ENCODE assay signal across 8 mouse cellular contexts in the genomic region with DNA sequence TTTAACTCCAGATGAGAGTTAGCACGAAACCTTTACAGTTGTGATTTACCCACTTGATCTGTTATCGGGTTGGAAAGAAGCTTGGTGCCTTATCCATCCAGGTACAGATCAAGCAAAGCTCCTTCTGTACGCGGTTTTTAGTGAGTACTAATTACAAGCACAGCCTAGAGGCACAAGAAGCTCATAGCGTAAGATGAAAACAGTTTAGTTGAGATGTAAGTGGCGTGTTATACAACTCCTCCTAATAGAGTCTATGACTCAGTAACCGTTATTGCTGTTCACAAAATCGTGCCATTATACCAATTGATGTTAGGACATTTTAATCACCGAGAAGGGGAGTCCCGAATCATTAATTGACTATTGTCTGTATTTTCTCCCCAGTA. TPM values are rescaled to one million over a fixed set of nuclear protein-coding genes. Genes with fewer than 3 reads are reported as not detected.
DNase-seq lines count a peak whose midpoint lies in the region; ATAC-seq and TF ChIP-seq lines count a peak whose summit lies in the region.

No protein-coding gene starts in this region.

- H3K9me3 ChIP-seq in heart, postnatal 0 days (replicated peaks; ENCODE audit: control insufficient read depth, low read length), result no peaks in the 10 kb centered on the region
- no peaks in the 10 kb centered on the region for H3K9me3 ChIP-seq in ES-E14 (ENCODE audit: control insufficient read depth, insufficient read depth, low read depth, low read length)
- H3K9me3 ChIP-seq in forebrain, embryonic 16.5 days (ENCODE audit: control insufficient read depth, low read length), result no peaks in the 10 kb centered on the region
- H3K9me3 ChIP-seq in midbrain, embryonic 11.5 days (ENCODE audit: control insufficient read depth, low read length), result no peaks in the 10 kb centered on the region

- ATAC-seq in heart, postnatal 0 days (ENCODE audit: insufficient read depth, low read depth), result no peak
- ATAC-seq in forebrain, embryonic 16.5 days, result 0 out of 2 replicates have a peak, but pooled peaks have one; percentile 4
- ATAC-seq in midbrain, embryonic 11.5 days (ENCODE audit: low FRiP score), result no peak
- no peak for ATAC-seq in monocyte, adult 5-6 weeks (replicated peaks; ENCODE audit: insufficient number of reproducible peaks, low FRiP score, low TSS enrichment, poor library complexity, severe bottlenecking)

- H3K27me3 ChIP-seq in heart, postnatal 0 days (ENCODE audit: control insufficient read depth, insufficient read depth, low read length), result no peaks in the 10 kb centered on the region
- H3K27me3 ChIP-seq in forebrain, embryonic 16.5 days (replicated peaks; ENCODE audit: control insufficient read depth, insufficient read depth, low read length), result no peaks in the 10 kb centered on the region
- no peaks in the 10 kb centered on the region for H3K27me3 ChIP-seq in midbrain, embryonic 11.5 days (ENCODE audit: control insufficient read depth, insufficient read depth, low read length)

- DNase-seq in heart, postnatal 0 days (ENCODE audit: low spot score), result no peak
- DNase-seq in heart, adult 11 months, result no peak
- DNase-seq in ES-E14 (ENCODE audit: low read depth, low spot score), result no peak
- no peak for DNase-seq in midbrain, embryonic 11.5 days (ENCODE audit: low spot score, missing footprints)
- DNase-seq in embryo, embryonic 9.5 days (ENCODE audit: extremely low spot score), result no peak
- DNase-seq in embryo, embryonic 10 days (ENCODE audit: low spot score), result no peak

- H3K4me2 ChIP-seq in heart, postnatal 0 days (ENCODE audit: low read depth, low read length), result peak overlapping the region; percentile 80
- peak overlapping the region; percentile 85 for H3K4me2 ChIP-seq in forebrain, embryonic 16.5 days (ENCODE audit: low read length)
- H3K4me2 ChIP-seq in midbrain, embryonic 11.5 days, result peak overlapping the region; percentile 78

- WGBS in heart, postnatal 0 days, result 33% methylated on average over 10 of the region's 10 CpGs
- WGBS in forebrain, embryonic 16.5 days, result 26% methylated on average over 10 of the region's 10 CpGs
- 43% methylated on average over 10 of the region's 10 CpGs for WGBS in midbrain, embryonic 11.5 days

- H3K27ac ChIP-seq in heart, postnatal 0 days (ENCODE audit: low read depth), result peak overlapping the region; percentile 82
- H3K27ac ChIP-seq in ES-E14 (ENCODE audit: insufficient read depth, low read depth, low read length, poor library complexity, severe bottlenecking), result 0 out of 2 replicates have a peak overlapping the region, but pooled peaks have one; percentile 41
- no peak overlapping the region; the same call in 1 of the 2 replicates for H3K27ac ChIP-seq in forebrain, embryonic 16.5 days (ENCODE audit: low read length)
- no peak overlapping the region for H3K27ac ChIP-seq in midbrain, embryonic 11.5 days (ENCODE audit: low read depth, low read length)

- TF ChIP-seq CTCF in heart, postnatal 0 days (IDR thresholded peaks at IDR 0.05; ENCODE audit: low read depth), result no peak

- H3K9ac ChIP-seq in heart, postnatal 0 days (replicated peaks; ENCODE audit: low read depth, low read length), result peak overlapping the region; percentile 85
- peak overlapping the region; percentile 88 for H3K9ac ChIP-seq in ES-E14 (ENCODE audit: insufficient read depth, low read depth, low read length, poor library complexity, severe bottlenecking)
- peak overlapping the region; percentile 87 for H3K9ac ChIP-seq in forebrain, embryonic 16.5 days (replicated peaks; ENCODE audit: low read depth, low read length)
- peak overlapping the region; percentile 82 for H3K9ac ChIP-seq in midbrain, embryonic 11.5 days (ENCODE audit: low read length)

- in situ Hi-C loops in ES-E14 (cut with MboI; ENCODE audit: low sequenced_read_pairs in 2 of 2, unreplicated experiment in 2 of 2), result no loop called here

- H3K4me3 ChIP-seq in heart, postnatal 0 days (ENCODE audit: low read depth, low read length), result peak overlapping the region; percentile 94
- peak overlapping the region; percentile 76 to 95 for H3K4me3 ChIP-seq in ES-E14 (ENCODE audit: insufficient read depth in 1 of 2, low read depth in 1 of 2, low read length in 2 of 2, poor library complexity in 1 of 2, severe bottlenecking in 1 of 2)
- H3K4me3 ChIP-seq in forebrain, embryonic 16.5 days (replicated peaks; ENCODE audit: low read length), result peak overlapping the region; percentile 98
- H3K4me3 ChIP-seq in midbrain, embryonic 11.5 days (ENCODE audit: low read depth, low read length), result peak overlapping the region; percentile 89

- H3K4me1 ChIP-seq in heart, postnatal 0 days (ENCODE audit: control insufficient read depth, insufficient read depth), result peaks cover 12% of the 10 kb centered on the region; the same call in 1 of the 2 replicates
- peaks cover 0 to 7% of the 10 kb centered on the region in 2 experiments; a peak in 2 of 4 replicates for H3K4me1 ChIP-seq in ES-E14 (ENCODE audit: control insufficient read depth in 2 of 2, insufficient read depth in 2 of 2, low read length in 2 of 2, poor library complexity in 1 of 2)
- H3K4me1 ChIP-seq in forebrain, embryonic 16.5 days (replicated peaks; ENCODE audit: control insufficient read depth, insufficient read depth, low read length), result peaks cover 20% of the 10 kb centered on the region
- peaks cover 13% of the 10 kb centered on the region; the same call in 1 of the 2 replicates for H3K4me1 ChIP-seq in midbrain, embryonic 11.5 days (ENCODE audit: control insufficient read depth, insufficient read depth, low read length)

- H3K36me3 ChIP-seq in heart, postnatal 0 days (replicated peaks; ENCODE audit: control insufficient read depth, insufficient read depth, low read length), result peaks cover 18% of the 10 kb centered on the region
- peaks cover 3% of the 10 kb centered on the region for H3K36me3 ChIP-seq in ES-E14 (ENCODE audit: control insufficient read depth, insufficient read depth, low read length, poor library complexity, severe bottlenecking)
- no peaks in the 10 kb centered on the region for H3K36me3 ChIP-seq in forebrain, embryonic 16.5 days (ENCODE audit: control insufficient read depth, insufficient read depth)
- no peaks in the 10 kb centered on the region for H3K36me3 ChIP-seq in midbrain, embryonic 11.5 days (ENCODE audit: control insufficient read depth, insufficient read depth, low read length)

- TF ChIP-seq EP300 in heart, postnatal 0 days (IDR thresholded peaks at IDR 0.05; ENCODE audit: low read depth), result no peak

TF ChIP-seq in ES-E14, 5 proteins besides CTCF, POLR2A, EP300 and RAD21:
- TF ChIP-seq ZNF384 (IDR thresholded peaks at IDR 0.05; ENCODE audit: low read depth, low read length) (no peak), CHD2 (IDR thresholded peaks at IDR 0.05; ENCODE audit: low read depth, low read length) (no peak), MAFK (IDR thresholded peaks at IDR 0.05; ENCODE audit: insufficient read depth, low read depth, low read length) (no peak), ZC3H11A (IDR thresholded peaks at IDR 0.05; ENCODE audit: borderline replicate concordance, low read depth, low read length) (no peak), HCFC1 (IDR thresholded peaks at IDR 0.05; ENCODE audit: borderline replicate concordance, insufficient read depth, low read length) (no peak)

RNA-seq across cellular contexts. Expression of a gene that starts 1.0 kb away (rescaled TPM):
- total RNA-seq in heart, postnatal 0 days (2014; rRNA removed; ENCODE audit: low replicate concordance), result 13.3 and 33.6 TPM in 2 replicates
- 32.9 and 35.7 TPM in 2 replicates for polyA plus RNA-seq in heart, postnatal 0 days (2015; fragmentation: Nextera tagmentation; extraction: Ambion mirVana)
- 24.2 and 25.2 TPM in 2 replicates for total RNA-seq in ES-E14 (2012; rRNA removed)
- polyA plus RNA-seq in forebrain, embryonic 16.5 days (2015; fragmentation: Nextera tagmentation; extraction: Ambion mirVana), result 64.6 and 70.7 TPM in 2 replicates
- 53.6 and 55.0 TPM in 2 replicates for polyA plus RNA-seq in midbrain, embryonic 11.5 days (2014; fragmentation: Nextera tagmentation; extraction: Ambion mirVana)
- total RNA-seq in monocyte, adult 5-6 weeks (2017), result 22.5 to 48.1 TPM (median 41.8 TPM) in 3 replicates

RNA-seq across cellular contexts. Expression of a gene that starts 42.6 kb away (rescaled TPM):
- 11.6 and 15.5 TPM in 2 replicates for total RNA-seq in heart, postnatal 0 days (2014; rRNA removed; ENCODE audit: low replicate concordance)
- polyA plus RNA-seq in heart, postnatal 0 days (2015; fragmentation: Nextera tagmentation; extraction: Ambion mirVana), result 9.8 and 10.0 TPM in 2 replicates
- 9.7 and 12.9 TPM in 2 replicates for total RNA-seq in ES-E14 (2012; rRNA removed)
- 14.8 and 16.2 TPM in 2 replicates for polyA plus RNA-seq in forebrain, embryonic 16.5 days (2015; fragmentation: Nextera tagmentation; extraction: Ambion mirVana)
- polyA plus RNA-seq in midbrain, embryonic 11.5 days (2014; fragmentation: Nextera tagmentation; extraction: Ambion mirVana), result 20.0 and 20.3 TPM in 2 replicates
- total RNA-seq in monocyte, adult 5-6 weeks (2017), result 22.9 to 33.6 TPM (median 26.5 TPM) in 3 replicates

RNA-seq across cellular contexts. Expression of a gene that starts 57.7 kb away (rescaled TPM):
- total RNA-seq in heart, postnatal 0 days (2014; rRNA removed; ENCODE audit: low replicate concordance), result 3.0 and 9.0 TPM in 2 replicates
- 4.3 and 5.0 TPM in 2 replicates for polyA plus RNA-seq in heart, postnatal 0 days (2015; fragmentation: Nextera tagmentation; extraction: Ambion mirVana)
- total RNA-seq in ES-E14 (2012; rRNA removed), result 1.6 and 2.0 TPM in 2 replicates
- 0.52 and 0.63 TPM in 2 replicates for polyA plus RNA-seq in forebrain, embryonic 16.5 days (2015; fragmentation: Nextera tagmentation; extraction: Ambion mirVana)
- 0.38 and 0.81 TPM in 2 replicates for polyA plus RNA-seq in midbrain, embryonic 11.5 days (2014; fragmentation: Nextera tagmentation; extraction: Ambion mirVana)
- total RNA-seq in monocyte, adult 5-6 weeks (2017), result 24.1 to 40.3 TPM (median 24.5 TPM) in 3 replicates

Comparison
In these comparisons a context has a peak if more than half of its experiments do, and no peak if none do; other contexts are left out.
1. H3K27ac ChIP-seq: peak in heart, postnatal 0 days (single experiment) and ES-E14 (single experiment); none in forebrain, embryonic 16.5 days (single experiment) and midbrain, embryonic 11.5 days (single experiment).
2. Peak in every context shown above with its lines, with median percentiles within 50 percentile points of each other: H3K4me2 ChIP-seq, H3K4me3 ChIP-seq and H3K9ac ChIP-seq.